Mouse (Mus musculus): ENCODE measurements at regions not wholly inside any gene's neighbourhood (a gene's known extent, or its start where the extent isn't known, plus 50 kb on each side); places are given as distances from the start of the nearest gene placed in this dataset.

- ATAC-seq (replicated peaks; ENCODE audit: low FRiP score, low TSS enrichment, poor library complexity, severe bottlenecking) = no peak
Observed at GRCm38 (mm10) chr6:139103397-139103796, 398.4 kb downstream of the Rergl start.

- no peak for ATAC-seq (replicated peaks; ENCODE audit: low FRiP score, low TSS enrichment, poor library complexity, severe bottlenecking)
Observed at GRCm38 (mm10) chr6:139099273-139099672, 402.5 kb downstream of the Rergl start.

GRCm38 (mm10) chr6:139075433-139075832, 417.1 kb upstream of the Igbp1b start:
- ATAC-seq (replicated peaks; ENCODE audit: low FRiP score, low TSS enrichment, poor library complexity, severe bottlenecking) = no peak

- no peak for ATAC-seq (replicated peaks; ENCODE audit: low FRiP score, low TSS enrichment, poor library complexity, severe bottlenecking)
Observed at GRCm38 (mm10) chr6:139027696-139028095, 369.4 kb upstream of the Igbp1b start.

GRCm38 (mm10) chr6:139014526-139014925, 356.2 kb upstream of the Igbp1b start:
- no peak for ATAC-seq (replicated peaks; ENCODE audit: low FRiP score, low TSS enrichment, poor library complexity, severe bottlenecking)

- ATAC-seq (replicated peaks; ENCODE audit: low FRiP score, low TSS enrichment, poor library complexity, severe bottlenecking) = no peak
Observed at GRCm38 (mm10) chr6:139010501-139010900, 352.2 kb upstream of the Igbp1b start.
